Comparison of ENCODE assay signal across 21 mouse cellular contexts in genomic region chr17:80152767-80153630, GRCm38 (mm10). TPM values are rescaled to one million over a fixed set of nuclear protein-coding genes. Genes with fewer than 3 reads are reported as not detected.
DNase-seq lines count a peak whose midpoint lies in the region; ATAC-seq lines count a peak whose summit lies in the region.
"Had no signal": no experiment of that assay in that cellular context is flagged by ENCODE, and none has a peak within 500 bp of the region (broad histone marks: within the 10 kb centered on the region; RNA-seq: fewer than 3 reads in every experiment).

No protein-coding gene starts in this region.

- peak; percentile 56 for ATAC-seq in CD4-positive, CD25-positive, alpha-beta regulatory T cell, adult 4 months
- ATAC-seq in megakaryocyte-erythroid progenitor cell, adult 5-6 weeks (replicated peaks; ENCODE audit: low FRiP score, low TSS enrichment, poor library complexity, severe bottlenecking), result peak; percentile 85
- ATAC-seq: forebrain, postnatal 0 days; intestine, embryonic 15.5 days had no signal

- intact Hi-C loops in heart, postnatal 25 days (cut with DNase I), result no loop called here

- peak; percentile 44 for DNase-seq in CD4-positive, CD25-positive, alpha-beta regulatory T cell, adult 2 months (ENCODE audit: low read depth, low spot score)
- DNase-seq in c-Kit-positive CD71-positive TER-119-negative erythroid progenitor cells, embryonic 14.5 days (ENCODE audit: low read depth), result peak; percentile 9
- no peak for DNase-seq in heart, postnatal 25 days (ENCODE audit: low spot score)
- no peak for DNase-seq in lung, postnatal 36 days
- DNase-seq in Muller cell, postnatal 12 days (ENCODE audit: inconsistent ontology term), result no peak
- DNase-seq: adrenal gland, postnatal 25 days; cerebellum, postnatal 14 days; forebrain, postnatal 0 days; gastrocnemius, adult 2 months; heart, adult 18-20 months; lung, postnatal 4 days; right cerebral cortex, postnatal 14 days; thymus, postnatal 14 days had no signal

RNA-seq across cellular contexts. Expression of gene Galm, which starts 25.7 kb away (rescaled TPM):
- 10 to 100 TPM; 51.3 to 58.6 TPM for polyA plus RNA-seq in CD4-positive, CD25-positive, alpha-beta regulatory T cell, adult 4 months (2017; shearing (Covaris generic))
- total RNA-seq in megakaryocyte-erythroid progenitor cell, adult 5-6 weeks (2014; fragmentation: Nextera tagmentation), result 2.3 and 3.9 TPM in 2 replicates
- 3.0 and 4.2 TPM in 2 replicates for total RNA-seq in megakaryocyte-erythroid progenitor cell, adult 5-6 weeks (2017)
- 10 to 100 TPM; 14.1 to 14.5 TPM for total RNA-seq in heart, postnatal 25 days (2021)

RNA-seq across cellular contexts. Expression of gene Srsf7, which starts 54.1 kb away (rescaled TPM):
- 100 to 1,000 TPM; 498 to 562 TPM for polyA plus RNA-seq in CD4-positive, CD25-positive, alpha-beta regulatory T cell, adult 4 months (2017; shearing (Covaris generic))
- total RNA-seq in megakaryocyte-erythroid progenitor cell, adult 5-6 weeks (2014; fragmentation: Nextera tagmentation), result 419 and 654 TPM in 2 replicates
- total RNA-seq in megakaryocyte-erythroid progenitor cell, adult 5-6 weeks (2017), result 578 and 655 TPM in 2 replicates
- 10 to 100 TPM; 36.9 to 41.9 TPM for total RNA-seq in heart, postnatal 25 days (2021)

RNA-seq across cellular contexts. Expression of gene Ttc39d, which starts 54.3 kb away (rescaled TPM):
- polyA plus RNA-seq in CD4-positive, CD25-positive, alpha-beta regulatory T cell, adult 4 months (2017; shearing (Covaris generic)), result not detected
- total RNA-seq in megakaryocyte-erythroid progenitor cell, adult 5-6 weeks (2014; fragmentation: Nextera tagmentation), result not detected in 2 replicates
- not detected in 2 replicates for total RNA-seq in megakaryocyte-erythroid progenitor cell, adult 5-6 weeks (2017)
- not detected for total RNA-seq in heart, postnatal 25 days (2021)
- total RNA-seq: gastrocnemius, adult 2 months; monocyte, adult 5-6 weeks had no signal
- polyA plus RNA-seq: kidney, embryonic 16.5 days; liver, embryonic 16.5 days; neural tube, embryonic 12.5 days; spleen, adult 2 months had no signal

Comparison
In these comparisons a context has a peak if more than half of its experiments do, and no peak if none do; other contexts are left out.
1. DNase-seq: peak in CD4-positive, CD25-positive, alpha-beta regulatory T cell, adult 2 months (single experiment) and c-Kit-positive CD71-positive TER-119-negative erythroid progenitor cells, embryonic 14.5 days (single experiment); none in heart, postnatal 25 days (single experiment), lung, postnatal 36 days (single experiment) and Muller cell, postnatal 12 days (single experiment).
2. RNA of gene Srsf7, which starts 54.1 kb away (total RNA-seq): 419 to 655 TPM in megakaryocyte-erythroid progenitor cell, adult 5-6 weeks; 36.9 to 41.9 TPM in heart, postnatal 25 days; every median in the first group is over 4 times any median in the second.